Mouse (Mus musculus) layer of hippocampus, adult 2 months (tissue): ENCODE results near the gene Larp4. TPM values are rescaled to one million over a fixed set of nuclear protein-coding genes. Genes with fewer than 3 reads are reported as not detected.
A peak's percentile ranks its signal among the peaks of the same experiment; 100 is the strongest.
"Not testable (repeated sequence)": the region's sequence is repeated elsewhere in the genome, so short reads cannot be mapped to it uniquely, and the experiment has no call there.

Experiments used
- DNase-seq, 2 experiments: peaks; one replicate each; pipeline ENCODE4 v3.0.0; 2022; ENCODE audit warnings: low spot score in 2 of 2
- H3K27ac ChIP-seq: fragments of 200-600 bp; 2 replicates; pipeline ENCODE4 v1.8.1; 2022
- H3K4me3 ChIP-seq: fragments of 200-600 bp; 2 replicates; pipeline ENCODE4 v1.8.1; 2022; ENCODE audit warnings: mild to moderate bottlenecking
- CTCF ChIP-seq: fragments of 200-600 bp; conservative IDR thresholded peaks from 2 replicates; pipeline ENCODE4 v1.8.1; 2022; ENCODE audit warnings: antibody characterized with exemption, mild to moderate bottlenecking, moderate library complexity
- total RNA-seq, 2 experiments: library from RNA; stranded (reverse); gene quantifications; 2 replicates each; pipeline ENCODE4 v1.2.3; 2021

The Larp4 gene
- total RNA-seq, 2 experiments from 2014 or later: 42.5 to 50.1 TPM

DNA sequence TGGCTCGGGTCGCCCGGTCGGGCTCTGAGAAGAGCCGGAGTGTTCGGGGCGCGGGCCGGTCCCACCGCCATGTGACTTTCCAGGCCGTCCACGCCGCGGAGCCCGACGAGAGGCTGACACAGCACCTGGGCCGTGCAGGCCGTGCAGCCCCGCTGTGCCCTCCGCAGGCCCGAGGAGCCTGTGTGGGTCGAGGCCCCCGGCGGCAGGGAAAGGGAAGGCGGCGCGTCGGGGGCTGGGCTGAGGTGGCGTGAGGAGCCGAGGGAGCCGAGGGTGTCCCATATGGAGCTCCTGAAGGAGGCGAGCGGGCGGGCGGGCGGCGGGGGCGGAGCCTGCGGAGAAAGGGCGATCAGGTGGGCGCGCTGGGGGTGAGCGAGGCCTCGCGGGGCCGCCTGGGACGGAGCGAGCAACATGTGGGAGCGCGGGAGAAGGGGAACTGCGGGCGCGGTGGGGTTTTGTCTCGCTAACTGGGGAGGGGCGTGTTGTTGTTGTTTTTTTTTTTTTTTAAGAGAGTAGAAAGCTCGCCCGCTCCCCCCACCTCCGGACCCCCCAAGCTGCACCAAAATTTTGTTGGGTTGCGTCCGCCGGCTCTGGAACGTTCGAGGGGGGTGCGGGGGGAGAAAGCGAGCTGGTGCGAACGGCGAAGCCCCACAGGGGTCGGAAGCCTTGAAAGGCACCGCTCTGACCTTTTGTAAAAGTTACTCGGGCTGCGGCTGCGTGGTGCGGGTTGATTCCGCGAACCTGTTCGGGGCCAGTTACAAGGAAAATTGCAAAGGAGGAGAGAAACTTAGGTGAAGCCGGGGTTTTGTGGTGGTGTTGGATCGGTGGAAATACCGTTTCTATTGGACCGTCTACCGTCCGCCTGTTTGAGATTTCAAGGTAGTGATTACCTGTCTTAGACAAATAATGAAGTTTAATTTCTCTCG lies 3.4 kb downstream of the Larp4 start:
- DNase-seq: no peak
- Histone ChIP-seq H3K4me3 (peak overlapping the region; percentile 79), H3K27ac (peak overlapping the region; percentile 97)
- peak; percentile 18; the same call in 1 of the 2 replicates for TF ChIP-seq CTCF

DNA sequence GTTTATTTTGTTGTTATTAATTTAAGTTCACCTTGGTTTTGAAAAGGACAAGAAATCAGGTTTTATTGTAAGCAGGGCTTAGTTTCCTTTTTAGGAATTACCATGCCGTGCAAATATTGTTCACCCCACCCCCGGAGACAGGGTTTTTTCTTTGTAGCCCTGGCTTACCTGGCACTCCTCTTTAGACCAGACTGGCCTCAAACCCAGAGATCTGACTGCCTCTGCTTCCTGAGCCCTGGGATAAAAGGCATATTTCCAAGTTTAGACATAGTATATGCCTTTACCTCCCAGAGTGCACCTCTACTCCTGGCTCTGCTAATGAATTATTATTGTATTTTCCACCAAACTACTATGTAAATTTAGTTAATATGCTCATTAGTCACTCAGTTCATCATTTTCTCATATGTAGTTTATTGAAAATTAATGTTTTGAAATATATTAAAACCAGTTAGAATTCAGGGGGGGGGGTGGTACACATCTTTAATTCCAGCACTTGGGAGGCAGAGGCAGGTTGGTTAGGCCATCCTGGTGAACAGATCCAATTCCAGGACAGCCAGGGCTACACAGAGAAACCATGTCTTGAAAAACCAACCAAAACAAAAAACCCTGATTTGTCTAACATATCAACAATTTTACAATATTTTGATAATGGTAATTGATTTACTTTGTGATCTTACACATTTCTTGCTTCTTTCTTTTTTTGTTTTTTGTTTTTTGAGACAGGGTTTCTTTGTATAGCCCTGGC lies 4.8 kb downstream of the Larp4 start:
- DNase-seq: no peak
- Histone ChIP-seq H3K27ac (no peak overlapping the region), H3K4me3 (no peak overlapping the region; the same call in 1 of the 2 replicates)
- TF ChIP-seq CTCF: no peak

GRCm38 (mm10) chr15:99976121-99976520 lies 6.3 kb downstream of the Larp4 start:
- H3K27ac ChIP-seq, DNase-seq, H3K4me3 ChIP-seq: not testable (repeated sequence)

- no peak for DNase-seq
- Histone ChIP-seq H3K27ac (no peak overlapping the region), H3K4me3 (no peak overlapping the region)
- TF ChIP-seq CTCF: no peak
Observed at GRCm38 (mm10) chr15:99979266-99979665, 9.4 kb downstream of the Larp4 start.

GRCm38 (mm10) chr15:99979715-99980114 lies 9.8 kb downstream of the Larp4 start:
- no peak overlapping the region for H3K4me3 ChIP-seq
- H3K27ac ChIP-seq: no peak overlapping the region
- no peak for DNase-seq
- TF ChIP-seq CTCF: no peak

DNA sequence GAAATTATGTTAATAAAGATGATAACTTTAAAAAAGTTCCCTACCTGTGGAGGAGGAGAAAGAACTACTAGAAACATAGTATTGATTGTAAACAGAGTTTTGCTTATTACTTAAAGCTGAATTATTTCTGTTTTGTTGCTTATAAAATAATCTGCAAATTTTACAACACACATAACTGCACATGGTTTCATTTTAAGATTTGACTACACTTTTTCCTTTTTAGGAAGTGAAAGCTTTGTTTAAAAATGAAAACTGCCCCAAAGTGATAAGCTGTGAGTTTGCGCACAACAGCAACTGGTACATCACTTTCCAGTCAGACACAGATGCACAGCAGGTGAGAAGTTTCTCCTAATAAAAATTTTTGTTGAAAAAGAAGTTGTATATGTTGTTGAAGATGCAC lies 23.2 kb downstream of the Larp4 start:
- H3K27ac ChIP-seq: no peak overlapping the region
- DNase-seq: no peak
- no peak overlapping the region for H3K4me3 ChIP-seq
- TF ChIP-seq CTCF: no peak

GRCm38 (mm10) chr15:99997114-99997804 lies 27.4 kb downstream of the Larp4 start:
- no peak overlapping the region for H3K4me3 ChIP-seq
- peak; percentile 38 for TF ChIP-seq CTCF
- DNase-seq: no peak

GRCm38 (mm10) chr15:99999390-99999789 lies 29.5 kb downstream of the Larp4 start:
- DNase-seq: no peak

More at GRCm38 (mm10) chr15:99997114-99997804, 27.4 kb downstream of the Larp4 start:
- H3K27ac ChIP-seq: no peak overlapping the region

GRCm38 (mm10) chr15:100004677-100005273 lies 34.9 kb downstream of the Larp4 start:
- no peak for DNase-seq
- no peak overlapping the region for H3K27ac ChIP-seq
- H3K4me3 ChIP-seq: no peak overlapping the region
- no peak for TF ChIP-seq CTCF

More at GRCm38 (mm10) chr15:99999390-99999789, 29.5 kb downstream of the Larp4 start:
- TF ChIP-seq CTCF: no peak
- Histone ChIP-seq H3K4me3 (no peak overlapping the region), H3K27ac (no peak overlapping the region)

DNA sequence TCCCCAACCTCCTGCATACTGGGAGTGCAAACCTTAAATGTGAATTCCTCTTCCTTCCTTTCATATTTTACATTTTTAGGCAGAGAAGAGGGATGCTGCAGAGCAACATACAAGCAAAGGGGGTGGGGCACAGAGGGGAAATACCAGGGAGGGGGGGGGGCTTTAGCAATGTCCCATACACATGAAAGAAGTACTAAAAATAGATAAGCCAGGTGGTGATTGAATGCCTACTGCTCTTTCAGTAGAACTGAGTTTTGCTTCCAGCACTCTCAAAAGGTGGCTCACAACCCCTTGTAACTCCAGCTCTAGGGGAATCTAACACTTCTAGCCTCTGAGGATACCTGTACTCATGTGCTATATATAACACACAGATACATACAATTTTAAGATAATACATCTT lies 36.3 kb downstream of the Larp4 start:
- no peak overlapping the region for H3K27ac ChIP-seq
- DNase-seq: no peak
- no peak for TF ChIP-seq CTCF
- H3K4me3 ChIP-seq: no peak overlapping the region

DNA sequence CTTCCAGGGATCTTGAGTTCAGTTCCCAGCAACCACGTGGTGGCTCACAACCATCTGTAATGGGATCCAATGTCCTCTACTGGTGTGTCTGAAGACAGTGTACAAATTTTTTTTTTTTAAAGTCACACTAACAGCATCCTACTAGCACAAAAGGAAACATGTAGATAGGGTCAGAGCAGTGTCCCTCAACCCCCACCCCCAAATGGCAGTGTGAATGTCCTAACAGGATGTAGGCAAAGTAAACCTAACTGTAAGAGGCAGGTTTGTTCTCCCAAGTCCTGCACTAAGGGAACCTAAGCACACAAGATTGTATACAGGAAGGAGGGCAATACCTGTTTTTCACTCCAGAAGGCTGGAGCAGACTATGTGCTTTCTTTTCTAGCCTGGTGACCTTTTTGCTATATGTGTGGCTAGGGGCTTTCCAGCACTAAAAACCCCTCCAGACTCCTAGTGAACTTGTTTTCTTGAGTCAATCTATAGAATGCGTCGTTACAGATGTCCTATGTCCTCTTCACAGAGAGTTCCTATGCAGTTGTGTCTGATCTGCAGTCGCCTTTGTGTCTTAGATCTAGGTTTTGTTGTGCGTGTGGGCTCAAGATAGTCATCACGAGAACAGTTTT lies 48.5 kb downstream of the Larp4 start:
- no peak overlapping the region for H3K27ac ChIP-seq
- TF ChIP-seq CTCF: no peak
- H3K4me3 ChIP-seq: no peak overlapping the region
- no peak for DNase-seq

- no peak overlapping the region for H3K27ac ChIP-seq
- DNase-seq: no peak
- no peak overlapping the region for H3K4me3 ChIP-seq
- peak; percentile 34 for TF ChIP-seq CTCF
Observed at GRCm38 (mm10) chr15:100021175-100021574, 51.3 kb downstream of the Larp4 start.
